In the genomic region with DNA sequence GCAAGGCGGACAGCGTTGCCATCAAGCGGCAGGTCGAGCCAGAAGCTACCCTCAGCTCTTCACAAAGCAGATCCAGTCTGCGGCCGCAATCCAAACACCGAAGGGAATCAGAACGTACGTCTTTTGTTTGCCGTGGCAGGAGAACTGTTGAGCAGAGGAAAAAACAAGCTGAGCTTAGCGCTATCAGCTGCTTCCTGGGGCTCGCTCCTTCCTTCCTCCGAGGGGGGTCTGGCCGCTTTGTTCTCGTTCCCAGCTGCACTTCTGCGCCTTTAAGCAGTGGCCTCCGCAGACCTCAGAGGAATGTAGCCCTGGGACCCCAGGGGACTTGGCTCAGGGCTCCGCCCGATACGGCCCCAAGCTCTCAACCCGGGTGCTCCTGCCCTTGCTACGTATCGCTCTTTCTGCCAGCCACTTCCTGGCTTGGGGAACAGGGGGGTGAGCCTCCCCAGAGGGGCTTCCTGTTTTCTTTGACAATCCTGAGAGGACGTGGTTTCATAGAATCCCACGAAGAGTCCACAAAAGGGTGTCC, we compare ENCODE assay signal across 8 mouse cellular contexts. TPM values are rescaled to one million over a fixed set of nuclear protein-coding genes. Genes with fewer than 3 reads are reported as not detected.
A peak's percentile ranks its signal among the peaks of the same experiment; 100 is the strongest.
DNase-seq lines count a peak whose midpoint lies in the region; ATAC-seq and TF ChIP-seq lines count a peak whose summit lies in the region.

No protein-coding gene starts in this region.

- DNase-seq in frontal cortex, postnatal 36 days (ENCODE audit: low spot score in 2 of 2) = no peak
- peak; percentile 68 for DNase-seq in embryo, embryonic 10 days (ENCODE audit: low spot score)
- peak; percentile 77 to 83 for DNase-seq in heart, adult 18-20 months
- peak; percentile 73 for DNase-seq in liver, embryonic 11.5 days (ENCODE audit: low spot score)
- DNase-seq in midbrain, postnatal 0 days (ENCODE audit: low spot score) = peak; percentile 62
- DNase-seq in splenic B cell, adult 2 months (ENCODE audit: low read depth, low spot score) = peak; percentile 64

- H3K4me2 ChIP-seq in intestine, postnatal 0 days (replicated peaks; ENCODE audit: low read depth) = peak overlapping the region; percentile 93
- peak overlapping the region; percentile 76 for H3K4me2 ChIP-seq in liver, embryonic 11.5 days
- H3K4me2 ChIP-seq in midbrain, postnatal 0 days (ENCODE audit: low read depth, low read length, poor library complexity, severe bottlenecking) = peak overlapping the region; percentile 63

- peak overlapping the region; percentile 67 for H3K9ac ChIP-seq in intestine, postnatal 0 days (ENCODE audit: low read depth, low read length)
- peak overlapping the region; percentile 46 for H3K9ac ChIP-seq in liver, embryonic 11.5 days (ENCODE audit: low read depth, low read length)
- H3K9ac ChIP-seq in midbrain, postnatal 0 days (replicated peaks; ENCODE audit: low read length, poor library complexity, severe bottlenecking) = peak overlapping the region; percentile 65

- H3K9me3 ChIP-seq in intestine, postnatal 0 days (ENCODE audit: control insufficient read depth) = no peaks in the 10 kb centered on the region
- H3K9me3 ChIP-seq in liver, embryonic 11.5 days (ENCODE audit: control insufficient read depth, low read length) = no peaks in the 10 kb centered on the region
- H3K9me3 ChIP-seq in midbrain, postnatal 0 days (ENCODE audit: low read length) = no peaks in the 10 kb centered on the region

- peak; percentile 41; the same call in 1 of the 2 replicates for TF ChIP-seq CTCF in intestine, postnatal 0 days (IDR thresholded peaks at IDR 0.05; ENCODE audit: low read depth)
- TF ChIP-seq CTCF in midbrain, postnatal 0 days (IDR thresholded peaks at IDR 0.05) = 0 out of 2 replicates have a peak, but pooled peaks have one; percentile 26

- peak overlapping the region; percentile 64 for H3K27ac ChIP-seq in intestine, postnatal 0 days (ENCODE audit: low read depth, low read length)
- H3K27ac ChIP-seq in liver, embryonic 11.5 days (ENCODE audit: low read depth, low read length) = no peak overlapping the region; the same call in 1 of the 2 replicates
- peak overlapping the region; percentile 77 for H3K27ac ChIP-seq in midbrain, postnatal 0 days (ENCODE audit: low read depth, low read length)

- H3K36me3 ChIP-seq in intestine, postnatal 0 days (ENCODE audit: control insufficient read depth, insufficient read depth) = no peaks in the 10 kb centered on the region
- H3K36me3 ChIP-seq in liver, embryonic 11.5 days (ENCODE audit: control insufficient read depth, insufficient read depth, low read length) = no peaks in the 10 kb centered on the region
- no peaks in the 10 kb centered on the region for H3K36me3 ChIP-seq in midbrain, postnatal 0 days (ENCODE audit: insufficient read depth, low read length)
- no peaks in the 10 kb centered on the region for H3K36me3 ChIP-seq in splenic B cell, adult 2 months (ENCODE audit: control insufficient read depth, insufficient read depth, low read length, poor library complexity, severe bottlenecking)

- H3K27me3 ChIP-seq in intestine, postnatal 0 days (replicated peaks; ENCODE audit: control insufficient read depth, insufficient read depth, low read length) = no peaks in the 10 kb centered on the region
- peaks cover 16% of the 10 kb centered on the region for H3K27me3 ChIP-seq in liver, embryonic 11.5 days (replicated peaks; ENCODE audit: control insufficient read depth, insufficient read depth, low read length)
- H3K27me3 ChIP-seq in midbrain, postnatal 0 days (ENCODE audit: insufficient read depth, low read length) = no peaks in the 10 kb centered on the region
- H3K27me3 ChIP-seq in splenic B cell, adult 2 months (ENCODE audit: control insufficient read depth, insufficient read depth, low read length, poor library complexity, severe bottlenecking) = no peaks in the 10 kb centered on the region

- peak; percentile 51 for ATAC-seq in frontal cortex, adult (ENCODE audit: low TSS enrichment)
- ATAC-seq in intestine, postnatal 0 days = peak; percentile 57
- peak; percentile 40 for ATAC-seq in liver, embryonic 11.5 days (replicated peaks; ENCODE audit: low FRiP score)
- peak; percentile 69 for ATAC-seq in midbrain, postnatal 0 days (ENCODE audit: low FRiP score)

- H3K4me3 ChIP-seq in intestine, postnatal 0 days (ENCODE audit: low read depth, low read length) = peak overlapping the region; percentile 49
- peak overlapping the region; percentile 47 for H3K4me3 ChIP-seq in liver, embryonic 11.5 days (ENCODE audit: low read depth, low read length)
- H3K4me3 ChIP-seq in midbrain, postnatal 0 days (ENCODE audit: low read depth, low read length) = peak overlapping the region; percentile 36

- no peaks in the 10 kb centered on the region; the same call in 1 of the 2 replicates for H3K4me1 ChIP-seq in intestine, postnatal 0 days (replicated peaks; ENCODE audit: control insufficient read depth, insufficient read depth, low read length)
- H3K4me1 ChIP-seq in liver, embryonic 11.5 days (replicated peaks; ENCODE audit: control insufficient read depth, insufficient read depth, low read length) = peaks cover 14% of the 10 kb centered on the region
- peaks cover 5% of the 10 kb centered on the region for H3K4me1 ChIP-seq in midbrain, postnatal 0 days (ENCODE audit: insufficient read depth, low read length)

- under 1% methylated on average over 25 of the region's 25 CpGs for WGBS in intestine, postnatal 0 days
- under 1% methylated on average over 25 of the region's 25 CpGs for WGBS in liver, embryonic 11.5 days
- WGBS in midbrain, postnatal 0 days = 1% methylated on average over 25 of the region's 25 CpGs

RNA-seq across cellular contexts. Expression of gene Rnf7, which starts 40.6 kb away (rescaled TPM):
- 10 to 100 TPM; 71.2 to 86.4 TPM for total RNA-seq in heart, adult 18-20 months (2021)
- 141 and 143 TPM in 2 replicates for polyA plus RNA-seq in intestine, postnatal 0 days (2015; fragmentation: Nextera tagmentation; extraction: Ambion mirVana)
- polyA plus RNA-seq in liver, embryonic 11.5 days (2014; fragmentation: Nextera tagmentation; extraction: Ambion mirVana) = 172 and 173 TPM in 2 replicates
- total RNA-seq in midbrain, postnatal 0 days (2014; rRNA removed) = 267 and 406 TPM in 2 replicates
- 215 and 217 TPM in 2 replicates for polyA plus RNA-seq in midbrain, postnatal 0 days (2015; fragmentation: Nextera tagmentation; extraction: Ambion mirVana)

Comparison
In these comparisons a context has a peak if more than half of its experiments do, and no peak if none do; other contexts are left out.
1. DNase-seq: peak in embryo, embryonic 10 days (single experiment), heart, adult 18-20 months (2 of 2), liver, embryonic 11.5 days (single experiment), midbrain, postnatal 0 days (single experiment) and splenic B cell, adult 2 months (single experiment); none in frontal cortex, postnatal 36 days (0 of 2).
2. Peak in every context shown above with its lines, with median percentiles within 50 percentile points of each other: ATAC-seq, H3K4me2 ChIP-seq, H3K4me3 ChIP-seq and H3K9ac ChIP-seq.